In the genomic region with DNA sequence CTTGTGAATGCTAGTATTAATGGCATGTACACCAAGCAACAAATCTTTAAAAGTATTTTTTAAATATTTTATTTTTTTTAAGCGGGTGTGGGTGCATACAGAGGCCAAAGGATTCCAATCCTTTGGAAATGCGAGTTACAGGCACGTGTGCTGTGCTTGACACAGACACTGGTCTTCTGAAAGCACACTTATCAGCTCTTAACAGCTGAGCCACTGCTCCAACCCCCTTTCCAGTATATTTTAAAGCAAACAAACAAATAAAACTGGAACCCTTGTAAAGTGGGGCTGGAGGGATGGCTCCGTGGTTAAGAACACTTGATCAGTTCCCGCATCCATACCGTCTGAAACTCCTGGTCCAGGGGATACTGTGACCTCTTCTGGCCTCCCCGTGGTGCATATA, we compare ENCODE assay signal across 8 mouse cellular contexts. TPM values are rescaled to one million over a fixed set of nuclear protein-coding genes. Genes with fewer than 3 reads are reported as not detected.
A peak's percentile ranks its signal among the peaks of the same experiment; 100 is the strongest.
DNase-seq lines count a peak whose midpoint lies in the region; ATAC-seq and TF ChIP-seq lines count a peak whose summit lies in the region.

No protein-coding gene starts in this region.

- no peaks in the 10 kb centered on the region for H3K36me3 ChIP-seq in spleen, adult 2 months (ENCODE audit: control insufficient read depth, insufficient read depth, low read length)
- no peaks in the 10 kb centered on the region for H3K36me3 ChIP-seq in limb, embryonic 14.5 days (ENCODE audit: control insufficient read depth, insufficient read depth, low read length)
- no peaks in the 10 kb centered on the region for H3K36me3 ChIP-seq in stomach, postnatal 0 days (ENCODE audit: control insufficient read depth, insufficient read depth, low read length)

- no peaks in the 10 kb centered on the region for H3K9me3 ChIP-seq in limb, embryonic 14.5 days (ENCODE audit: control insufficient read depth, low read length)
- H3K9me3 ChIP-seq in stomach, postnatal 0 days (ENCODE audit: control insufficient read depth, low read length), result no peaks in the 10 kb centered on the region

- TF ChIP-seq EP300 in stomach, postnatal 0 days (optimal IDR thresholded peaks at IDR 0.05), result no peak

- DNase-seq in cerebellum, adult 8-10 months, result peak; percentile 20
- DNase-seq in cerebellum, adult 18-20 months, result no peak
- DNase-seq in spleen, adult 2 months (ENCODE audit: low read depth in 1 of 2, low spot score in 2 of 2), result no peak
- no peak for DNase-seq in spleen, adult 12 weeks (ENCODE audit: low spot score)
- DNase-seq in limb, embryonic 14.5 days (ENCODE audit: low spot score), result no peak
- no peak for DNase-seq in stomach, postnatal 0 days (ENCODE audit: low spot score)
- no peak for DNase-seq in ovary, postnatal 36 days (ENCODE audit: low spot score)
- DNase-seq in urinary bladder, postnatal 36 days (ENCODE audit: low spot score in 2 of 2), result no peak

- H3K4me3 ChIP-seq in spleen, adult 2 months (ENCODE audit: extremely low read depth, insufficient read depth, insufficient read length), result peak overlapping the region; percentile 88
- peak overlapping the region; percentile 75 for H3K4me3 ChIP-seq in limb, embryonic 14.5 days (replicated peaks; ENCODE audit: low read length)
- peak overlapping the region; percentile 80; the same call in 1 of the 2 replicates for H3K4me3 ChIP-seq in stomach, postnatal 0 days (ENCODE audit: low read depth, low read length)

- peak overlapping the region; percentile 93 for H3K4me2 ChIP-seq in limb, embryonic 14.5 days (replicated peaks; ENCODE audit: low read depth, low read length, severe bottlenecking)
- peak overlapping the region; percentile 64 for H3K4me2 ChIP-seq in stomach, postnatal 0 days (replicated peaks; ENCODE audit: low read depth)

- TF ChIP-seq POLR2A in spleen, adult 2 months (IDR thresholded peaks at IDR 0.05; ENCODE audit: low read depth, low read length), result no peak
- no peak for TF ChIP-seq POLR2A in limb, embryonic 14.5 days (IDR thresholded peaks at IDR 0.05; ENCODE audit: borderline replicate concordance, extremely low read depth, insufficient read depth, insufficient read length)

- WGBS in spleen, adult 2 months, result 37% methylated on average over 7 of the region's 7 CpGs
- WGBS in limb, embryonic 14.5 days, result 46% methylated on average over 7 of the region's 7 CpGs
- 35% methylated on average over 7 of the region's 7 CpGs for WGBS in stomach, postnatal 0 days

- H3K27me3 ChIP-seq in spleen, adult 2 months (ENCODE audit: control insufficient read depth, insufficient read depth, low read length), result no peaks in the 10 kb centered on the region
- H3K27me3 ChIP-seq in limb, embryonic 14.5 days (ENCODE audit: control insufficient read depth, insufficient read depth, low read length), result no peaks in the 10 kb centered on the region
- no peaks in the 10 kb centered on the region for H3K27me3 ChIP-seq in stomach, postnatal 0 days (ENCODE audit: control insufficient read depth, insufficient read depth, low read length)

- peak overlapping the region; percentile 91 for H3K9ac ChIP-seq in limb, embryonic 14.5 days (ENCODE audit: low read depth, low read length, severe bottlenecking)
- peak overlapping the region; percentile 87 for H3K9ac ChIP-seq in stomach, postnatal 0 days (ENCODE audit: low read length)

- peak overlapping the region; percentile 97; the same call in 1 of the 2 replicates for H3K27ac ChIP-seq in spleen, adult 2 months (ENCODE audit: insufficient read depth, low read length)
- peak overlapping the region; percentile 92 for H3K27ac ChIP-seq in limb, embryonic 14.5 days (replicated peaks; ENCODE audit: low read depth, low read length)
- peak overlapping the region; percentile 95 for H3K27ac ChIP-seq in stomach, postnatal 0 days (replicated peaks)

- no peak for TF ChIP-seq CTCF in spleen, adult 2 months (IDR thresholded peaks at IDR 0.05; ENCODE audit: extremely low read depth, insufficient read depth, insufficient read length, insufficient replicate concordance)
- no peak for TF ChIP-seq CTCF in stomach, postnatal 0 days (IDR thresholded peaks at IDR 0.05; ENCODE audit: low read depth)

- H3K4me1 ChIP-seq in spleen, adult 2 months (ENCODE audit: control insufficient read depth, insufficient read depth, insufficient read length), result peaks cover 9% of the 10 kb centered on the region
- peaks cover 12% of the 10 kb centered on the region for H3K4me1 ChIP-seq in limb, embryonic 14.5 days (ENCODE audit: control insufficient read depth, insufficient read depth, low read length)
- peaks cover 6% of the 10 kb centered on the region; the same call in 1 of the 2 replicates for H3K4me1 ChIP-seq in stomach, postnatal 0 days (replicated peaks; ENCODE audit: control insufficient read depth, insufficient read depth)

- no peak for ATAC-seq in limb, embryonic 14.5 days (ENCODE audit: low FRiP score, low read depth)
- no peak for ATAC-seq in stomach, postnatal 0 days (ENCODE audit: low FRiP score, low TSS enrichment)

RNA-seq across cellular contexts. Expression of gene Gtf2ird2, which starts 0.7 kb away (rescaled TPM):
- polyA plus RNA-seq in spleen, adult 2 months (2012; rRNA removed), result 6.4 and 7.7 TPM in 2 replicates
- polyA plus RNA-seq in limb, embryonic 14.5 days (2012; rRNA removed), result 14.8 and 15.8 TPM in 2 replicates
- polyA plus RNA-seq in limb, embryonic 14.5 days (2014; fragmentation: Nextera tagmentation; extraction: Ambion mirVana), result 7.9 and 8.5 TPM in 2 replicates
- polyA plus RNA-seq in stomach, postnatal 0 days (2015; fragmentation: Nextera tagmentation; extraction: Ambion mirVana), result 3.2 and 3.7 TPM in 2 replicates

RNA-seq across cellular contexts. Expression of gene Rcc1l, which starts 6.6 kb away (rescaled TPM):
- 10.7 and 12.0 TPM in 2 replicates for polyA plus RNA-seq in spleen, adult 2 months (2012; rRNA removed)
- 24.7 and 26.4 TPM in 2 replicates for polyA plus RNA-seq in limb, embryonic 14.5 days (2012; rRNA removed)
- polyA plus RNA-seq in limb, embryonic 14.5 days (2014; fragmentation: Nextera tagmentation; extraction: Ambion mirVana), result 30.1 and 30.4 TPM in 2 replicates
- polyA plus RNA-seq in stomach, postnatal 0 days (2015; fragmentation: Nextera tagmentation; extraction: Ambion mirVana), result 17.6 and 18.0 TPM in 2 replicates

RNA-seq across cellular contexts. Expression of gene Ncf1, which starts 46.3 kb away (rescaled TPM):
- polyA plus RNA-seq in spleen, adult 2 months (2012; rRNA removed), result 103 and 151 TPM in 2 replicates
- 8.4 and 8.8 TPM in 2 replicates for polyA plus RNA-seq in limb, embryonic 14.5 days (2012; rRNA removed)
- polyA plus RNA-seq in limb, embryonic 14.5 days (2014; fragmentation: Nextera tagmentation; extraction: Ambion mirVana), result 8.3 and 10.2 TPM in 2 replicates
- 2.2 and 2.4 TPM in 2 replicates for polyA plus RNA-seq in stomach, postnatal 0 days (2015; fragmentation: Nextera tagmentation; extraction: Ambion mirVana)
